10 mouse cellular contexts compared by ENCODE assay signal in the genomic region with DNA sequence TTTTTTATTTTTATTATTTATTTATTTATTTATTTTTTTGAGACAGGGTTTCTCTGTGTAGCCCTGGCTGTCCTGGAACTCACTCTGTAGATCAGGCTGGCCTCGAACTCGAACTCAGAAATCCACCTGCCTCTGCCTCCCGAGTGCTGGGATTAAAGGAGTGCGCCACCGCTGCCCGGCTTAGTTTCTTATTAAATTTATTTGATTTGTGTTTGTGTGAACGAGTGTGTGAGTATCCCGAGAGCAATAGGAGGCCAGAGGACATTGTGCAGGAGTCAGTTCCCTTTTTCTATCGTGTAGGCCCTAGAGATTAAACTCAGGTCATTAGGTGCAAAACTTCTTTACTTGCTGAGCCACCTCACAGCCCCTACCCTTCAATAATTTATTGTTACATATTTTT. TPM values are rescaled to one million over a fixed set of nuclear protein-coding genes. Genes with fewer than 3 reads are reported as not detected.
DNase-seq lines count a peak whose midpoint lies in the region; ATAC-seq and TF ChIP-seq lines count a peak whose summit lies in the region.
"Not testable (repeated sequence)": the region's sequence is repeated elsewhere in the genome, so short reads cannot be mapped to it uniquely, and the experiment has no call there.
"Had no signal": no experiment of that assay in that cellular context is flagged by ENCODE, and none has a peak within 500 bp of the region (broad histone marks: within the 10 kb centered on the region; RNA-seq: fewer than 3 reads in every experiment).

No protein-coding gene starts in this region.

- peaks cover 2 to 22% of the 10 kb centered on the region in 2 experiments; a peak in 3 of 4 replicates for H3K4me1 ChIP-seq in CH12.LX (ENCODE audit: control insufficient read depth in 1 of 2, insufficient read depth in 2 of 2)
- H3K4me1 ChIP-seq in forebrain, embryonic 14.5 days (ENCODE audit: control insufficient read depth, insufficient read depth, low read length); hindbrain, embryonic 12.5 days; kidney, embryonic 16.5 days (ENCODE audit: insufficient read depth, low read length); liver, postnatal 0 days (ENCODE audit: insufficient read depth); midbrain, embryonic 15.5 days; neural tube, embryonic 15.5 days: not testable (repeated sequence)

- TF ChIP-seq POLR2A in CH12.LX (IDR thresholded peaks at IDR 0.05; ENCODE audit: low read depth, low read length), result not testable (repeated sequence)

- H3K4me2 ChIP-seq in CH12.LX (ENCODE audit: insufficient read depth, low read depth, poor library complexity, severe bottlenecking), result peak overlapping the region; percentile 60
- H3K4me2 ChIP-seq in forebrain, embryonic 14.5 days (ENCODE audit: low read length); kidney, embryonic 16.5 days (replicated peaks; ENCODE audit: low read depth, low read length); midbrain, embryonic 15.5 days; neural tube, embryonic 15.5 days: not testable (repeated sequence)
- H3K4me2 ChIP-seq in hindbrain, embryonic 12.5 days (replicated peaks), result 0 out of 2 replicates have a peak overlapping the region, but pooled peaks have one; percentile 8
- H3K4me2 ChIP-seq in liver, postnatal 0 days (ENCODE audit: low read depth, low read length), result peak overlapping the region; percentile 27; the same call in 1 of the 2 replicates

- not testable (repeated sequence) for TF ChIP-seq RAD21 in CH12.LX (IDR thresholded peaks at IDR 0.05; ENCODE audit: low read depth, low read length)

- TF ChIP-seq CTCF in CH12.LX (conservative IDR thresholded peaks at IDR 0.05 in 1 of 2, IDR thresholded peaks at IDR 0.05 in 1 of 2; ENCODE audit: low read depth in 2 of 2, low read length in 2 of 2); liver, postnatal 0 days (IDR thresholded peaks at IDR 0.05; ENCODE audit: low read depth): not testable (repeated sequence)

- dilution Hi-C loops in CH12.LX (cut with MboI; ENCODE audit: extremely low pct_ligation_motif_present, extremely low pct_unique_long_range_greater_than_20kb, low sequenced_read_pairs), result not testable (repeated sequence)

- WGBS in forebrain, embryonic 14.5 days, result 70% methylated on average over 9 of the region's 9 CpGs
- 73% methylated on average over 9 of the region's 9 CpGs for WGBS in hindbrain, embryonic 12.5 days
- 68% methylated on average over 9 of the region's 9 CpGs for WGBS in kidney, embryonic 16.5 days
- 48% methylated on average over 9 of the region's 9 CpGs for WGBS in liver, postnatal 0 days (ENCODE audit: insufficient replicate concordance)
- WGBS in midbrain, embryonic 15.5 days, result 73% methylated on average over 9 of the region's 9 CpGs
- 70% methylated on average over 9 of the region's 9 CpGs for WGBS in neural tube, embryonic 15.5 days

- H3K27me3 ChIP-seq in CH12.LX (replicated peaks); forebrain, embryonic 14.5 days (replicated peaks; ENCODE audit: control insufficient read depth, insufficient read depth, low read length); hindbrain, embryonic 12.5 days; kidney, embryonic 16.5 days (ENCODE audit: insufficient read depth, low read length); liver, postnatal 0 days (ENCODE audit: insufficient read depth, low read length); midbrain, embryonic 15.5 days (replicated peaks); neural tube, embryonic 15.5 days (replicated peaks): not testable (repeated sequence)

- not testable (repeated sequence) for H3K27ac ChIP-seq in CH12.LX (ENCODE audit: insufficient read depth, low read depth); forebrain, embryonic 14.5 days (ENCODE audit: low read depth, low read length); hindbrain, embryonic 12.5 days; kidney, embryonic 16.5 days (ENCODE audit: low read length); liver, postnatal 0 days (ENCODE audit: low read depth); midbrain, embryonic 15.5 days; neural tube, embryonic 15.5 days (replicated peaks)

- not testable (repeated sequence) for DNase-seq in CH12.LX (ENCODE audit: extremely low read depth); forebrain, embryonic 14.5 days (ENCODE audit: low spot score); liver, postnatal 0 days
- peak; percentile 17 for DNase-seq in cerebellum, adult 9-11 months

- peak; percentile 13; the same call in 1 of the 2 replicates for ATAC-seq in forebrain, embryonic 14.5 days
- ATAC-seq in hindbrain, embryonic 12.5 days (ENCODE audit: low FRiP score), result peak; percentile 25; the same call in 1 of the 2 replicates
- ATAC-seq in kidney, embryonic 16.5 days (ENCODE audit: low FRiP score, low TSS enrichment), result 0 out of 2 replicates have a peak, but pooled peaks have one; percentile 21
- peak; percentile 47 for ATAC-seq in liver, postnatal 0 days
- ATAC-seq in midbrain, embryonic 15.5 days (replicated peaks), result peak; percentile 25
- peak; percentile 20; the same call in 1 of the 2 replicates for ATAC-seq in neural tube, embryonic 15.5 days (ENCODE audit: low FRiP score)

- H3K36me3 ChIP-seq in CH12.LX (replicated peaks in 1 of 2; ENCODE audit: control insufficient read depth in 1 of 2, insufficient read depth in 1 of 2, low read length in 1 of 2); forebrain, embryonic 14.5 days (ENCODE audit: control insufficient read depth, insufficient read depth, low read length); hindbrain, embryonic 12.5 days; kidney, embryonic 16.5 days (ENCODE audit: insufficient read depth, low read length); liver, postnatal 0 days (replicated peaks; ENCODE audit: insufficient read depth, low read length); midbrain, embryonic 15.5 days (replicated peaks); neural tube, embryonic 15.5 days: not testable (repeated sequence)

- not testable (repeated sequence) for H3K79me2 ChIP-seq in CH12.LX (replicated peaks; ENCODE audit: control insufficient read depth, extremely low read depth, insufficient read depth, poor library complexity, severe bottlenecking)

- H3K9me3 ChIP-seq in CH12.LX (replicated peaks; ENCODE audit: low read length); forebrain, embryonic 14.5 days (replicated peaks; ENCODE audit: control insufficient read depth, low read length); hindbrain, embryonic 12.5 days (replicated peaks); kidney, embryonic 16.5 days (ENCODE audit: low read length); liver, postnatal 0 days (ENCODE audit: low read length); midbrain, embryonic 15.5 days; neural tube, embryonic 15.5 days (replicated peaks): not testable (repeated sequence)

- in situ Hi-C loops in CH12.LX (cut with MboI; ENCODE audit: low pct_ligation_motif_present, low pct_unique_long_range_greater_than_20kb, low sequenced_read_pairs), result loop anchor here (5.0 to 25.0 kb wide), 4 partner anchors 90 to 340 kb away; partner anchors contain the start of genes Alkbh7, Clpp, Dennd1c and Gpr108

- peak overlapping the region; percentile 19; the same call in 1 of the 2 replicates for H3K9ac ChIP-seq in CH12.LX (ENCODE audit: insufficient read depth, low read depth)
- not testable (repeated sequence) for H3K9ac ChIP-seq in forebrain, embryonic 14.5 days (ENCODE audit: low read length); hindbrain, embryonic 12.5 days; kidney, embryonic 16.5 days (replicated peaks; ENCODE audit: low read length); liver, postnatal 0 days (replicated peaks); midbrain, embryonic 15.5 days; neural tube, embryonic 15.5 days (replicated peaks)

- H3K4me3 ChIP-seq in CH12.LX (replicated peaks in 1 of 3; ENCODE audit: low read depth in 2 of 3, low read length in 2 of 3, poor library complexity in 1 of 3); forebrain, embryonic 14.5 days (ENCODE audit: low read depth, low read length); hindbrain, embryonic 12.5 days; kidney, embryonic 16.5 days (ENCODE audit: low read length); liver, postnatal 0 days (ENCODE audit: low read depth, low read length); midbrain, embryonic 15.5 days; neural tube, embryonic 15.5 days (replicated peaks): not testable (repeated sequence)

- TF ChIP-seq EP300 in CH12.LX (IDR thresholded peaks at IDR 0.05; ENCODE audit: low read length), result peak; percentile 35
- not testable (repeated sequence) for TF ChIP-seq EP300 in liver, postnatal 0 days (IDR thresholded peaks at IDR 0.05; ENCODE audit: low read depth)

RNA-seq across cellular contexts. Expression of gene Adgre1, which starts 23.3 kb away (rescaled TPM):
- total RNA-seq in CH12.LX (2012; rRNA removed) (21.7 and 33.6 TPM in 2 replicates), CH12.LX (2014; rRNA removed) (9.4 and 10.3 TPM in 2 replicates)
- polyA plus RNA-seq in CH12.LX (2012; ENCODE audit: insufficient read length, low read depth), result 1.8 and 2.8 TPM in 2 replicates
- 3.8 and 5.3 TPM in 2 replicates for polyA plus RNA-seq in forebrain, embryonic 14.5 days (2014; fragmentation: Nextera tagmentation; extraction: Ambion mirVana)
- 3.4 and 5.6 TPM in 2 replicates for polyA plus RNA-seq in hindbrain, embryonic 12.5 days (2016; fragmentation: Nextera tagmentation; extraction: Ambion mirVana)
- polyA plus RNA-seq in kidney, embryonic 16.5 days (2015; fragmentation: Nextera tagmentation; extraction: Ambion mirVana), result 4.2 and 5.2 TPM in 2 replicates
- polyA plus RNA-seq in liver, postnatal 0 days (2015; fragmentation: Nextera tagmentation; extraction: Ambion mirVana), result 16.2 and 16.4 TPM in 2 replicates
- polyA plus RNA-seq in midbrain, embryonic 15.5 days (2015; fragmentation: Nextera tagmentation; extraction: Ambion mirVana), result 3.9 and 4.5 TPM in 2 replicates
- 3.9 and 4.7 TPM in 2 replicates for polyA plus RNA-seq in neural tube, embryonic 15.5 days (2015; fragmentation: Nextera tagmentation; extraction: Ambion mirVana)
- polyA plus RNA-seq: Patski had no signal

RNA-seq across cellular contexts. Expression of gene Vav1, which starts 56.3 kb away (rescaled TPM):
- 84.3 and 108 TPM in 2 replicates for total RNA-seq in CH12.LX (2012; rRNA removed)
- 60.3 and 66.7 TPM in 2 replicates for total RNA-seq in CH12.LX (2014; rRNA removed)
- 90.9 and 99.8 TPM in 2 replicates for polyA plus RNA-seq in CH12.LX (2012; ENCODE audit: insufficient read length, low read depth)
- polyA plus RNA-seq in forebrain, embryonic 14.5 days (2014; fragmentation: Nextera tagmentation; extraction: Ambion mirVana), result 0.95 and 1.2 TPM in 2 replicates
- polyA plus RNA-seq in hindbrain, embryonic 12.5 days (2016; fragmentation: Nextera tagmentation; extraction: Ambion mirVana), result 1.9 and 2.0 TPM in 2 replicates
- 1.4 and 2.0 TPM in 2 replicates for polyA plus RNA-seq in kidney, embryonic 16.5 days (2015; fragmentation: Nextera tagmentation; extraction: Ambion mirVana)
- polyA plus RNA-seq in liver, postnatal 0 days (2015; fragmentation: Nextera tagmentation; extraction: Ambion mirVana), result 13.1 and 14.1 TPM in 2 replicates
- 1.5 and 1.6 TPM in 2 replicates for polyA plus RNA-seq in midbrain, embryonic 15.5 days (2015; fragmentation: Nextera tagmentation; extraction: Ambion mirVana)
- polyA plus RNA-seq in neural tube, embryonic 15.5 days (2015; fragmentation: Nextera tagmentation; extraction: Ambion mirVana), result 1.6 and 10.9 TPM in 2 replicates
- polyA plus RNA-seq: myocyte, Patski had no signal
